Mouse (Mus musculus) small intestine, adult 2 months (tissue): ENCODE measurements around the gene Nup153.

ENCODE experiments used
- CTCF ChIP-seq: fragments of 200-500 bp; IDR thresholded peaks from 2 replicates; pipeline ENCODE4 v1.5.1; 2012; ENCODE audit warnings: low read depth, mild to moderate bottlenecking, control low read depth, inconsistent platforms, low read length, moderate library complexity, mixed read lengths; ENCODE audit not compliant: insufficient replicate concordance, insufficient read length; ENCODE audit errors: extremely low read depth
- POLR2A ChIP-seq: fragments of 200-500 bp; IDR thresholded peaks from 2 replicates; pipeline ENCODE4 v1.6.1; 2012; ENCODE audit warnings: low read depth, mild to moderate bottlenecking, control low read depth, inconsistent platforms, low read length, moderate library complexity

DNA sequence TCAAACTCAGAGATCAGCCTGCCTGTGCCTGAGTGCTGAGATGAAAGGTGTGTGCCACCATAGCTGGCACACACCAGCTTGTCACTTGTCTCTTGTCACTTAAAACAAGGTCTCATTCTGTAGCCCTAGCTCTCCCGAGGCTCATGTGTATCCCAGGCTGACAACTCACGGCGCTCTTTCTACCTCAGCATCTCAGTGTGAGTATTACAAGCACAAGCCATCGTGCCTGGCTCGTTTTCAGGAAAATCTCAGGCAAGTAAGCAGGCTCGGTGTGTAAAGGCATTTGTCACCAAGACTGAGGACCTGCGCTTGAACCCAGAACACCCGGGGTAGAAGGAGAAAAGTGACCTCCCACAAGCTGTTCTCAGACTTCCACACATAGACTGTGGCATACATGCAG is 16.1 kb upstream of the Nup153 start:
- TF ChIP-seq POLR2A (no peak), CTCF (no peak)
